Mouse (Mus musculus) olfactory bulb, adult 2 months (tissue): Measurements from ENCODE around the gene Chia1.

Experiments used
- CTCF ChIP-seq: fragments of 200-500 bp; IDR thresholded peaks from 2 replicates; pipeline ENCODE4 v1.5.1; 2012; ENCODE audit warnings: low read depth, mild to moderate bottlenecking, low read length, moderate library complexity; ENCODE audit not compliant: insufficient read depth
- POLR2A ChIP-seq: fragments of 200-500 bp; IDR thresholded peaks from 2 replicates; pipeline ENCODE4 v1.6.1; 2012; ENCODE audit warnings: mild to moderate bottlenecking, low read depth, low read length, moderate library complexity; ENCODE audit not compliant: insufficient read depth

GRCm38 (mm10) chr3:106167464-106167863 lies 54.4 kb downstream of the Chia1 start, which contains the start of gene Chil3:
- TF ChIP-seq CTCF (no peak), POLR2A (no peak)
